ENCODE assay signal across 9 mouse cellular contexts in the genomic region with DNA sequence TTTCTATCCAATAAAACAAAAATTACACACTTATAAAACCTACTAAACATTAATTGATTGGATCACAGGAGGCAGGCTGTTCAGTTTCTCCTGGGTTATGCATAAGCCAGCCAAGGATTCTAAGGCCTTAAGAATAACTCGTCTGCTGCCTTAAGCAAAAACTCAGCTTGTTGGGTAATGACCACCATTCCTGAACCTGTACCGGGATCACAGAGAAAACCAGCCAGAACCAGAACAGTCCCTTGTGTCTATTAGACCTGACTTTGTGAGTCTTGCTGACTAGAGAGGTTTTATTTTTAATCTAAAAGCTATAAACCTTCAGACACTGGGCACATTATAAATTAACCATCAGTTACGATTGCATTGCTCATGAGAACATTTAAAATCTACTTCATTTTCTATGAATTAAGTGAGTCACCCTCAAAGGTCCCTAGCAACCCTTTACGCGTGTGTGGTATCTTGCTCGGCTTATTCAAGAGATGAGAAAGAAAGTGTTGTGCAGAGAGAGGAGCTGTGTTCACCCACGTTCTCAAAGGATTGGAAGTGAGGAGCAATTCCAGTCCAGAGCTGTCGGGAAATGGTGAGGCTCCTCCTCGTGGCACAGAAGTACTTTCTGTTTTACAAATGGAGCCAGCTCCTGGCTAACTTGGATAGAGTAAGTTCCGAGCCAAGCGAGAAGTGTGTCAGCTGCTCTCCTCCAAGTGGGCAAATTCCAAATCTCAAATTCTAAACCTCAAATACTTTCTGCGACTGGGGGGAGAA.
A peak's percentile ranks its signal among the peaks of the same experiment; 100 is the strongest.
DNase-seq lines count a peak whose midpoint lies in the region; ATAC-seq and TF ChIP-seq lines count a peak whose summit lies in the region.
"Had no signal": no experiment of that assay in that cellular context is flagged by ENCODE, and none has a peak within 500 bp of the region (broad histone marks: within the 10 kb centered on the region; RNA-seq: fewer than 3 reads in every experiment).

No protein-coding gene starts in this region.

- H3K9ac ChIP-seq in kidney, postnatal 0 days (ENCODE audit: low read depth, low read length): no peak overlapping the region
- H3K9ac ChIP-seq in liver, embryonic 12.5 days: no peak overlapping the region

- H3K36me3 ChIP-seq in heart, embryonic 10.5 days: no peaks in the 10 kb centered on the region
- H3K36me3 ChIP-seq in kidney, postnatal 0 days (ENCODE audit: insufficient read depth, low read length): no peaks in the 10 kb centered on the region
- H3K36me3 ChIP-seq in liver, embryonic 12.5 days: no peaks in the 10 kb centered on the region

- no peak overlapping the region for H3K4me3 ChIP-seq in heart, embryonic 10.5 days
- no peak overlapping the region for H3K4me3 ChIP-seq in kidney, postnatal 0 days (replicated peaks; ENCODE audit: low read depth, low read length)
- no peak overlapping the region for H3K4me3 ChIP-seq in liver, embryonic 12.5 days

- TF ChIP-seq CTCF in kidney, postnatal 0 days (IDR thresholded peaks at IDR 0.05; ENCODE audit: low read depth): 0 out of 2 replicates have a peak, but pooled peaks have one; percentile 10

- H3K4me2 ChIP-seq in kidney, postnatal 0 days (ENCODE audit: low read length): no peak overlapping the region
- H3K4me2 ChIP-seq in liver, embryonic 12.5 days: no peak overlapping the region

- no peaks in the 10 kb centered on the region for H3K4me1 ChIP-seq in heart, embryonic 10.5 days
- no peaks in the 10 kb centered on the region for H3K4me1 ChIP-seq in kidney, postnatal 0 days (replicated peaks; ENCODE audit: insufficient read depth, low read length)
- no peaks in the 10 kb centered on the region for H3K4me1 ChIP-seq in liver, embryonic 12.5 days

- peak; percentile 43; the same call in 1 of the 2 replicates for ATAC-seq in kidney, postnatal 0 days (replicated peaks; ENCODE audit: low FRiP score, low read depth)
- no peak for ATAC-seq in liver, embryonic 12.5 days

- no peaks in the 10 kb centered on the region for H3K27me3 ChIP-seq in heart, embryonic 10.5 days (ENCODE audit: insufficient read depth, poor library complexity, severe bottlenecking)
- no peaks in the 10 kb centered on the region for H3K27me3 ChIP-seq in kidney, postnatal 0 days (ENCODE audit: insufficient read depth, low read length)
- no peaks in the 10 kb centered on the region for H3K27me3 ChIP-seq in liver, embryonic 12.5 days (replicated peaks)

- DNase-seq in heart, adult 18-20 months: peak; percentile 55 to 72
- no peak for DNase-seq in heart, embryonic 10.5 days (ENCODE audit: low spot score)
- peak; percentile 47 to 48 for DNase-seq in right cerebral cortex, adult 2 months (ENCODE audit: low spot score in 2 of 2)
- DNase-seq in right cerebral cortex, postnatal 14 days: no peak
- DNase-seq in kidney, postnatal 0 days (ENCODE audit: low spot score): no peak
- peak; percentile 63 for DNase-seq in skeletal muscle tissue, adult 2 months (ENCODE audit: low read depth, low spot score)
- no peak for DNase-seq in spleen, postnatal 14 days (ENCODE audit: low spot score in 2 of 2)
- DNase-seq: cerebellum, adult 18-20 months had no signal

- WGBS in heart, embryonic 10.5 days: 81% methylated on average over 12 of the region's 12 CpGs
- WGBS in kidney, postnatal 0 days: 71% methylated on average over 12 of the region's 12 CpGs
- 73% methylated on average over 12 of the region's 12 CpGs for WGBS in liver, embryonic 12.5 days (ENCODE audit: insufficient replicate concordance)

- H3K9me3 ChIP-seq in heart, embryonic 10.5 days: no peaks in the 10 kb centered on the region
- H3K9me3 ChIP-seq in kidney, postnatal 0 days (replicated peaks; ENCODE audit: low read length): no peaks in the 10 kb centered on the region
- H3K9me3 ChIP-seq in liver, embryonic 12.5 days (replicated peaks): no peaks in the 10 kb centered on the region

- H3K27ac ChIP-seq in heart, embryonic 10.5 days: no peak overlapping the region
- H3K27ac ChIP-seq in kidney, postnatal 0 days: no peak overlapping the region
- H3K27ac ChIP-seq in liver, embryonic 12.5 days: no peak overlapping the region

Comparison
In these comparisons a context has a peak if more than half of its experiments do, and no peak if none do; other contexts are left out.
1. DNase-seq: peak in heart, adult 18-20 months (2 of 2), right cerebral cortex, adult 2 months (2 of 2) and skeletal muscle tissue, adult 2 months (single experiment); none in heart, embryonic 10.5 days (single experiment), right cerebral cortex, postnatal 14 days (single experiment), kidney, postnatal 0 days (single experiment) and spleen, postnatal 14 days (0 of 2).